Mouse (Mus musculus): ENCODE measurements around the gene Casp14. TPM values are rescaled to one million over a fixed set of nuclear protein-coding genes. Genes with fewer than 3 reads are reported as not detected.
"Not testable (repeated sequence)": the region's sequence is repeated elsewhere in the genome, so short reads cannot be mapped to it uniquely, and the experiment has no call there.

Casp14 gene
- polyA plus RNA-seq, 1 experiment from 2014 or later = not detected

DNA sequence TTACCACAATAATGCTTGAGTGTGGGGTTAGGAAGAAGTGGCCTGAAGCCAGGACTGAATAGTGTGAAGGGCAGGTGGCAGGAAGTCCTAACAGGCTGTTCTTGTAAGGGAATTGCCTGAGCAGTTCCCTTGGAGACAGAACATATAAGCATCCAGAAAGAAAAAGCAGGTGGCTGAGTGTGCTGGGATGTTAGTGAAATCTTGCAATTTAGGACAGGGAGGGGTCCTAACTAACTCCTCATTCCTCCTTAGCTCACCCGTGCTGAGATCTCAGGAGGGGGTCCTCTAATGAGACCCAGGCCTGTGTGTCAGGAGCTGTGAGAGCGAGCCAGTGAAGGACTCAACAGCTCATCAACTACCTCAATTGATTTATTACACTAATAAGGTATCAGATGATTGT, 5.3 kb upstream of the Casp14 start:
- H3K9ac ChIP-seq (replicated peaks) = no peak overlapping the region
- WGBS = 8% methylated on average over 2 of the region's 2 CpGs
- ATAC-seq (replicated peaks) = no peak
- H3K4me2 ChIP-seq (replicated peaks) = no peak overlapping the region
- no peaks in the 10 kb centered on the region for H3K9me3 ChIP-seq
- no peaks in the 10 kb centered on the region for H3K36me3 ChIP-seq
- H3K4me3 ChIP-seq = no peak overlapping the region
- no peak overlapping the region; the same call in 1 of the 2 replicates for H3K27ac ChIP-seq (replicated peaks)
- H3K27me3 ChIP-seq = no peaks in the 10 kb centered on the region
- H3K4me1 ChIP-seq = peaks cover 24% of the 10 kb centered on the region

DNA sequence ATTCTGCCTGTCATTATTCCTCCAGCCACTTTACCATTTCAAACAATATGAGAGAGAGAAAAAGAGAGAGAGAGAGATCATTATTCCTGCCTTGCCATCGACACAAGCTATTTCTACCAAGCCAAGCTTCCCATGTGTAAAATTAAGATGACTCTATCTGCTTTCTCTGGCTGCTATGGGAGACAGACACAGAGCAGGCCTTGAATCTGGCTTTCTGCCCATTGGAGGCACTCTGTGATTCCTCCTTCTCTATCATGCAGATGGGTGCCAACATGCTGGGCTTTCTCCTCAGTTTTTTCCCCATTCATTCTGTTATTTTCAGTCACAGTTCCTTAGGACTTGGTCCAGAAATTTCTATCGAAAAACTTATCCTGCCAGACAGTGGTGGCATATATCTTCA, 4.6 kb upstream of the Casp14 start:
- peak overlapping the region; percentile 34; the same call in 1 of the 2 replicates for H3K27ac ChIP-seq (replicated peaks)
- no peak overlapping the region for H3K4me2 ChIP-seq (replicated peaks)
- no peak overlapping the region for H3K9ac ChIP-seq (replicated peaks)
- 34% methylated on average over 2 of the region's 2 CpGs for WGBS
- H3K27me3 ChIP-seq = no peaks in the 10 kb centered on the region
- H3K9me3 ChIP-seq = no peaks in the 10 kb centered on the region
- H3K4me1 ChIP-seq = peaks cover 22% of the 10 kb centered on the region
- H3K36me3 ChIP-seq = no peaks in the 10 kb centered on the region
- no peak overlapping the region for H3K4me3 ChIP-seq
- peak; percentile 87 for ATAC-seq (replicated peaks)

DNA sequence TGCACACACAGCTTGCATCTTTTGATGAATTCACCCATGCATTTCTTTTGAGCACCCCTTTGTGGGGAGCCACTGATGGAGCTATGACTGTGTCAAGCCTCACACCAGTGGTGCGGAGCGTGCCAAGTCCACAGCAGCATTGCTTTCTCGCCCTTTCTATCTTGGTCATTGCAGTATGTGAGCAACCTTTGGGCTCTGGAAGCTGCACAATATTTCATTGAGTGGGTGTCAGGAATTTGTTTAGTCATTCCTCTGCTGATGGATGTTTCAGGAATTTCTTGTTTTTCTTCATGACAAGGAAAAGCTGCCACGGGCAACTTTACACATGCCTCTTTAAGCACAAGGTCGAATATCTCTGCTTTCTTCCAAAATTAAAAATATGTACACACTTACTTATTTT, 3.9 kb upstream of the Casp14 start:
- no peak for ATAC-seq (replicated peaks)
- Histone ChIP-seq H3K27ac (replicated peaks) (peak overlapping the region; percentile 34; the same call in 1 of the 2 replicates), H3K27me3 (no peaks in the 10 kb centered on the region), H3K9me3 (no peaks in the 10 kb centered on the region), H3K4me3 (no peak overlapping the region), H3K4me2 (replicated peaks) (no peak overlapping the region), H3K36me3 (no peaks in the 10 kb centered on the region), H3K4me1 (peaks cover 22% of the 10 kb centered on the region), H3K9ac (replicated peaks) (no peak overlapping the region)
- 86% methylated on average over 5 of the region's 5 CpGs for WGBS

DNA sequence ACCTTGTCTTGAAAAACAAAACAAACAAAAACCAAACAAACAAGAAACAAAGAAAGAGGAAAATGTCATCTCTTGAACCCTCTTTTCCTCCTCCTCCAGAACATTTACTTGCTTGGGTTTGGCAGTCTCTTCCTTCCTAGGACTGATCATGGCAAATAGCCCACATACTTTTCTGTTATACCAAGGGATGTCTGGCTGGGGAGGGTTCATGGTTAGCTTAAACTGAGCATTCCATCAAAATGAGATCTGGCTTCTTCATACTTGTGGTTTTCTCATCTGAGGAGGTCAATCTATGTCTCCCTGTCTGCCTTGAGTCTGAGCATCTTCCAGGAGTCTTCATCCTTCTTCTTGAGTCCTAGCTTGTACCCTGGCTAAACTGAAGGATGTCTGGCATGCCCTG, 1.9 kb downstream of the Casp14 start:
- H3K9ac ChIP-seq (replicated peaks) = no peak overlapping the region
- no peaks in the 10 kb centered on the region for H3K9me3 ChIP-seq
- no peaks in the 10 kb centered on the region for H3K27me3 ChIP-seq
- no peak overlapping the region for H3K4me3 ChIP-seq
- H3K4me2 ChIP-seq (replicated peaks) = no peak overlapping the region
- no peak overlapping the region for H3K27ac ChIP-seq (replicated peaks)
- no peaks in the 10 kb centered on the region for H3K4me1 ChIP-seq
- no peaks in the 10 kb centered on the region for H3K36me3 ChIP-seq
- no peak for ATAC-seq (replicated peaks)

DNA sequence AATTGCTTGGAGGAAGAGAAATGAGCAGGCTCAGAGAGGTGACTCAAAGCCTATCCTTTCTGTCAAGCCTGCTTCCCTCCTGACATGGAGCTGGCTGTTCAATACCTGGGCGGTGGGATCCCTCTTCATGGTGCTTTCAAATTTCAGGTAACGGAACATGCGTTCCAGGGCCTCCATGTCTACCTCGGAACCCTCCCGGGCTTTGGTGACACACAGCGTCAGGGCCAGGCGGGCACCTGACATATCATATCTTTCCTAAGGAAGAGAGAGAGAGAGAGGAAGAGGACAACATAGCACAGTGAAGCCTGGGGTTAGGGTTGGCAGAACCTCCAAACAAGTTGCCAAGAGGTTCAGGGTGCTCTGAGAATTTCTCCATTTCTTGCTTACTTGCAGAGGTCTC, 2.9 kb downstream of the Casp14 start:
- Histone ChIP-seq H3K36me3 (no peaks in the 10 kb centered on the region), H3K4me3 (no peak overlapping the region), H3K9me3 (no peaks in the 10 kb centered on the region), H3K9ac (replicated peaks) (no peak overlapping the region), H3K4me2 (replicated peaks) (no peak overlapping the region), H3K4me1 (no peaks in the 10 kb centered on the region), H3K27me3 (no peaks in the 10 kb centered on the region), H3K27ac (replicated peaks) (no peak overlapping the region)
- WGBS = 96% methylated on average over 7 of the region's 7 CpGs
- ATAC-seq (replicated peaks) = no peak

DNA sequence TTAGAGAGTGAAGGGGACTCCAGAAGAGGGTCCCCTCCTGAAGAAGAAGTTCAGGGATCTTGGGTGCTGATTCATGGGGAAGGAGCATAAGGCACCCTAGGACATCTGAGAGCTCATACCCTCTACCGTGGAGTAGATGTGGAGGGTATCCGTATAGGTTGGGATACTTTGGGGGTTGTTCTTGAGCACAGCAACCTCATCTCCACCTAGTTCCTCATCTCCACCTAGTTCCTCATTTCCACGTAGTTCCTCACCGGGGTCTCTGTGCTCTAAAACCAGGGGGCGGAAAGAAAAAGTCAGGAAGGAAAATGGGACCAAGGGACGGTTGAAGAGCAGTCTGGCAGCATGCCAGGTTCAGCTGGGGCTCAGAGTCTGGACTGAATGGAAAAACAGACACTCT, 4.0 kb downstream of the Casp14 start:
- Histone ChIP-seq H3K4me1 (no peaks in the 10 kb centered on the region), H3K36me3 (no peaks in the 10 kb centered on the region), H3K27ac (replicated peaks) (no peak overlapping the region), H3K4me2 (replicated peaks) (no peak overlapping the region), H3K9me3 (no peaks in the 10 kb centered on the region), H3K27me3 (no peaks in the 10 kb centered on the region), H3K9ac (replicated peaks) (no peak overlapping the region), H3K4me3 (no peak overlapping the region)
- ATAC-seq (replicated peaks) = no peak
- 83% methylated on average over 6 of the region's 6 CpGs for WGBS

DNA sequence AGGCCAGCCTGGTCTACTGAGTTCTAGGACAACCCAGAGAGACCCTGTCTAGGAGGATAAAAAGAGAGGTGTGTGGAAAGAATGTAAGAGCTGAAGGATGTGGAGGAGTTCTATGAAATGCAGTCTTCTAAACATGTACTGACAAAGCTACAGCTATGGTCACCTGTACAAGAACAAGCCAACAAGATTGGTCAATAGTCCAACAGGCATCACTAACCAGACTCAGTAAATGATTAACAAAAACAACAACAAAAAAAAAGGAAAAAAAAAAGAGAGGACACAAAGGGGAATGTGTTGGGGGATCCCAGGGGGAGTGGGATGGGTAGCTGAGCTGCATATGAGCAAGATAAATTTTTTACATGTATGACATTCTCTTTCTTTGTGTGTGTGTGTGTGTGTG, 7.4 kb downstream of the Casp14 start:
- Histone ChIP-seq H3K4me1 (no peaks in the 10 kb centered on the region), H3K9ac (replicated peaks) (no peak overlapping the region), H3K27me3 (no peaks in the 10 kb centered on the region), H3K36me3 (no peaks in the 10 kb centered on the region), H3K4me3 (no peak overlapping the region), H3K27ac (replicated peaks) (no peak overlapping the region), H3K4me2 (replicated peaks) (no peak overlapping the region), H3K9me3 (no peaks in the 10 kb centered on the region)
- ATAC-seq (replicated peaks) = no peak

DNA sequence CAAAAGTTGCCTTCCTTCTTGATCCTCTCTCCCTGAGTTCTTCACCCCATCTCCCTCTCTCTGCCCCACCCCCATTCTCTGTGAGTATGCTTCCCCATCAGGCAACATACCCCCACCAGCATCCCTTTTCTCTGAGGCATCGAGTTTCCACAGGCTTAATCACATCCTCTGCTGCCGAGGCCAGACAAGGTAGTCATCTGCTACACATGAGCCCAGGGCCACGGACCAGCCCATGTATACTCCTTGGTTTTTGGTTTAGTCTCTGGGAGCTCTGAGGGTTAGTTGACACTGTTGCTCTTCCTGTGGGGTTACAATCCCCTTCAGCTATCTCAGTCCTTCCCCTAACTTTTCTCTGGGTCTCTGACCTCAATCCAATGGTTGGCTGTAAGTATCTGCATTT, 17.2 kb downstream of the Casp14 start:
- H3K4me3 ChIP-seq = no peak overlapping the region
- H3K36me3 ChIP-seq = no peaks in the 10 kb centered on the region
- no peaks in the 10 kb centered on the region for H3K9me3 ChIP-seq
- H3K9ac ChIP-seq (replicated peaks) = no peak overlapping the region
- no peak overlapping the region for H3K4me2 ChIP-seq (replicated peaks)
- no peaks in the 10 kb centered on the region for H3K4me1 ChIP-seq
- ATAC-seq (replicated peaks) = no peak
- no peaks in the 10 kb centered on the region for H3K27me3 ChIP-seq
- WGBS = 58% methylated on average over 3 of the region's 3 CpGs
- H3K27ac ChIP-seq (replicated peaks) = no peak overlapping the region

DNA sequence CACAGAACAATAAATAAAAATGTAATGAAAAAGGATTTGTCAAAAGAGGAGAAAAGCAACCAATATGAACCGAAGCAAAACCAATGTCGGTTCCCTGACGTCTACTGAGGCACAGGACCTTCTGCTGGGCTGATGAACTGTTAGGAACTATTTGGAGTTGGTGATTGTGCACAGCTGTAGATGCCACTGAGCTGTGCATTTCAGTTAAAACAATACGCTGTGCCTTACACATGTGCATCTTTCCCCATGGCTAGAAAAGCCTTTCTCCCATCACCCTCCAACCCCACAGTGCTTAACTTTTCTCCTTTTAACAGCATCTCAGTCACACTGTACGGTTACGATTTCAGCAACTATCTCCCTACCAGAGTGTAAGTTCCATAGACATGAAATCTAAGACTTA, 28.1 kb downstream of the Casp14 start:
- Histone ChIP-seq H3K9me3 (no peaks in the 10 kb centered on the region), H3K9ac (replicated peaks) (no peak overlapping the region), H3K4me3 (no peak overlapping the region), H3K4me1 (no peaks in the 10 kb centered on the region), H3K27me3 (no peaks in the 10 kb centered on the region), H3K4me2 (replicated peaks) (no peak overlapping the region), H3K27ac (replicated peaks) (no peak overlapping the region), H3K36me3 (no peaks in the 10 kb centered on the region)
- 96% methylated on average over 6 of the region's 6 CpGs for WGBS
- no peak for ATAC-seq (replicated peaks)

DNA sequence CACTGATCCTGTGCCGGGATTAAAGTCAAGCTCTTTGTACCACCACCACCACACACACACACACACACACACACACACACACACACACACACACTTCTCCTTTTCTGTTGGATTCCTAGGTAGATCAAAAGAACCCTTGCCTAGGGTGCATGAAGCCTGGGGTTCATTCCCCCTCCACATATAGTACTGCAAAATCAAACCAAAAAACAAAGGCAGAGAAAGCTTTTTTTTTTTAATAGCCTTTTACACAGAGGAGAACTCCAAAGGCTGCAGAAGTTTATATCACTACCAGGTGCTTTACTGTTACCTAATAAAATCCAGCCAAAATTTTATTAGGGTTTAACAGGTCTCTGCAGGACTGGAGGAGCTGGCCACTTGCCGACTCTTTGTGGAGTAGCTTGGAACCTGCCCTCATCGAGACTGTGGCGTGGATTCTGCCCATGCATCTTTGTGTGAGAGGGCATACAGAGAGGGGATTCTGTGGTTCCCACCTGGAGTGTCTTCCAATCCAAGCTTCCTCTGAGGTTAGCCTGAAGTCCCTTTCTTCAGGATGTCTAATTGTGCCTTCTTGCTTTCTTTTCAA, 31.0 kb downstream of the Casp14 start:
- Histone ChIP-seq H3K36me3 (no peaks in the 10 kb centered on the region), H3K4me2 (replicated peaks) (no peak overlapping the region), H3K9me3 (no peaks in the 10 kb centered on the region), H3K4me3 (no peak overlapping the region), H3K4me1 (no peaks in the 10 kb centered on the region), H3K27ac (replicated peaks) (no peak overlapping the region), H3K9ac (replicated peaks) (no peak overlapping the region), H3K27me3 (no peaks in the 10 kb centered on the region)
- no peak for ATAC-seq (replicated peaks)
- WGBS = 71% methylated on average over 4 of the region's 4 CpGs

DNA sequence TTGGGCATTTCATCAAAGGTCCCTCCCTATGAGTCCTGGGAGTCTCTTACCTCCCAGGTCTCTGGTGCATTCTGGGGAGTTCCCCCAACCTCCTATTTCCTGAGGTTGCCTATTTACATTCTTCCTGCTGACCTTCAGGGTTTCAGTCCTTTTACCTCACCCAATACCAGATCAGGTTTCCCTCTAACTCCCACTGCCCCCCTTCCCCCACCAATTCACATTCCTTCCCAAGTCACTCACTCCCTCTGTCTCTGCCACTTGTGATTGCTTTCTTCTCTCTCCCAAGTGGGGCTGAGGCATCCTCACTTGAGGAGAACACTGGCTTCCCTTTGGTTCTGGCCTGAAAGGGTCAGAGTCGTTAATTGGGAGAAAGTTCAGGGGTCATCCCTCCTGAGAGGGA, 48.0 kb downstream of the Casp14 start:
- not testable (repeated sequence) for H3K9ac ChIP-seq (replicated peaks); H3K27me3 ChIP-seq; H3K4me2 ChIP-seq (replicated peaks); H3K4me3 ChIP-seq; H3K36me3 ChIP-seq; H3K27ac ChIP-seq (replicated peaks); H3K9me3 ChIP-seq; H3K4me1 ChIP-seq; ATAC-seq (replicated peaks)
- WGBS = 4% methylated on average over 1 of the region's 1 CpGs

DNA sequence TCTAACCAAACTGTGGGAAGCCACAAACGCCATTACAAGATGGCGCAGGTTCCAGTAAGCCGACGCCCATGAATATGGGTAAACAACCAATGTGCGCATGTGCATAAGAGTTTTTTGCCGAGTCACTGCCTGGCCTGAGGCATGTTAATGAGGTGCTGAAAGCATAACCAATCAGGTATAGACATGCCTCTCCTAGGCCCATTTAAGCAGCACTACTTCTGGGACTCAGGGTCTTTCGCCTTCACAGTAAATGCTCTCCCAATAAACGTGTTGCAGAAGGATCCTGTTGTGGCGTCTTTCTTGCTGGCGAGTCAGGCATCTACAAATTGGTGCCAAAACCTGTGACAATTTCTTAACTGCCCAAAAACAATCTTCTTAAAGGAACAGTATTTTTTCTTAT, 51.4 kb downstream of the Casp14 start:
- not testable (repeated sequence) for H3K27ac ChIP-seq (replicated peaks); ATAC-seq (replicated peaks); H3K9ac ChIP-seq (replicated peaks); H3K36me3 ChIP-seq; H3K4me3 ChIP-seq; H3K9me3 ChIP-seq; H3K4me1 ChIP-seq; H3K4me2 ChIP-seq (replicated peaks); H3K27me3 ChIP-seq
- WGBS = 92% methylated on average over 10 of the region's 10 CpGs

DNA sequence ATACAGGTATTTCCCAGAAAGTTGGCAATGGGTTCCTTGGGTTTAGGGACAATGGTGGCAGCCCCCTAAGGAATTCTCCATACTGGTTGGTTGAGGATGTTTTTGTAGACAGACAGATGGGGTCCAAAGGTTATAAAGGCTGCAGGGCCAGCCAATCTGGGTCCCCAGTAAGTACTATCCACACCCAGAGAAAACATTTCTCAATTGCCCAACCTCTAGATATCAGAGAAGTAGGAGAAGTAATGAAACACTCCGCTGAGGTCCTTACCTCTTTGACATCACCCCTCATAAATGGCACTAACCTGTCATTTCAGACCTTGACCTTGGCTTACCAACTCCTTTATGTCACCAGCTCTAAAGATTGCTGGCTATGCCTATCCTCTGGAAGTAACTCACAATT, 53.5 kb downstream of the Casp14 start:
- Histone ChIP-seq H3K27me3 (no peaks in the 10 kb centered on the region), H3K9ac (replicated peaks) (no peak overlapping the region), H3K36me3 (no peaks in the 10 kb centered on the region), H3K4me3 (no peak overlapping the region), H3K9me3 (no peaks in the 10 kb centered on the region), H3K4me1 (no peaks in the 10 kb centered on the region), H3K4me2 (replicated peaks) (no peak overlapping the region), H3K27ac (replicated peaks) (no peak overlapping the region)
- WGBS = 100% methylated on average over 1 of the region's 1 CpGs
- no peak for ATAC-seq (replicated peaks)
